Mouse (Mus musculus): Measurements from ENCODE around the gene Spata21. TPM values are rescaled to one million over a fixed set of nuclear protein-coding genes. Genes with fewer than 3 reads are reported as not detected.
"Not testable (repeated sequence)": the region's sequence is repeated elsewhere in the genome, so short reads cannot be mapped to it uniquely, and the experiment has no call there.

Spata21 gene
- polyA plus RNA-seq, 1 experiment from 2014 or later, result 0.11 TPM

DNA sequence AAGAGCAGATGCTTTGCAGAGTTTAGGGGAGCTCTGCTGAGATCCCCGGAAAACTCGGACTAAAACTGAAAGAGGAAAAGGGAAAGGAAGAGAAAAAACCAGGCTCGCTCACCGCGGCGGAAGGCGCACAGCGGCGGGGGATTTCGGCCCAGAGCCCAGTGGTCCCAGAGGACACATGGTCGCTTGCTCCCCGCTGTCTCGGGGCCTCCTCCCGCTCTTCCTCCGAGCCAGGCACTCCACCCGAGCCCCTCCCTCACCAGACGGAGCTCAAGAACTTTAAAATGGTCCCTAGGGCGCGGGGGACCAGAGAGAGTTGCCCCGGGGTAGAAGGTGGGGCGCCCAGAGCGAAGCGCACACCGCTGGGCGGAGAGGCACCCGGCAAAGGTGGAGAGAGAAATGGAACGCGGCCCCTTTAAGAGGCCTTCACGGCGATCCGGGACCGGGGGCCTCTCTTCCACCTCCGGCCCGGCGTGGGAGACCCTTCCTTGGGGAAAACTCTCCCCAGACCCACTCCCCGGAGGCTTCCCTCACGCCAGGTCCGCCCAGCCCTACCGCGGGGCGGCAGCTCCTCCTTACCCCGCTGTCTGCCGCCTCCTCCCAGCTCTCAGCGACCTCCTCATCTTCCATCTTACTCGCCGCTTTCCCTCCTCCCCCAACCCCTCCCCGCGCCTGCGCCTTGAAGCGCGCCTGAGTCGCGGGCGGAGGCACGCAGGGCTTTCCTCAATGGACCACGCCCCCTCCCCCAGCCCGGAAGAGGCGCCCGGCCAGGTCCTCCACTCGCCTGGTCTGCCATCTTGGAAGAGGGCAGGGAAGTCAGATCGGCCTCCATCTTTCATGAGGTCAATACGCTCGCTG lies 51.2 kb downstream of the Spata21 start, which contains the start of gene Szrd1:
Gene Szrd1, minus strand, starts transcription at position 660 of the 855 bp plus-strand sequence.
- ATAC-seq (ENCODE audit: low FRiP score, low TSS enrichment), result peak; percentile 94
- peak within 1 kb of the TSS; percentile 94 for H3K4me3 ChIP-seq (ENCODE audit: low read depth, low read length)
- H3K36me3 ChIP-seq (ENCODE audit: control insufficient read depth, insufficient read depth, low read length), result no peaks in the 10 kb centered on the region

DNA sequence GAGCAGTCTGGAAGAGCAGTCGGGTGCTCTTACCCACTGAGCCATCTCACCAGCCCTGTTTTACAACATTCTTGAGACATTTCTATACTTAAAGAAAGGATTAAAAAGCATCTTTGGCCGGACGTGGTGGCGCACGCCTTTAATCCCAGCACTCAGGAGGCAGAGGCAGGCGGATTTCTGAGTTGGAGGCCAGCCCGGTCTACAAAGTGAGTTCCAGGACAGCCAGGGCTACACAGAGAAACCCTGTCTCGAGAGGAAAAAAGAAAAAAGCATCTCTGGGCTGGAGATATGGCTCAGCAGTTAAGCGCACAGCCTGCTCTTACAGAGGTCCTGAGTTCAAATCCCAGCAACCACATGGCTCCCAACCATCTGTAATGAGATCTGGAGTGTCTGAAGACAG lies 52.2 kb downstream of the Spata21 start:
- H3K4me2 ChIP-seq (replicated peaks; ENCODE audit: low read depth); H3K4me3 ChIP-seq (ENCODE audit: low read depth, low read length); DNase-seq (ENCODE audit: low spot score); H3K27me3 ChIP-seq (ENCODE audit: control insufficient read depth, insufficient read depth, low read length); H3K4me1 ChIP-seq (replicated peaks; ENCODE audit: control insufficient read depth, insufficient read depth); H3K9ac ChIP-seq (ENCODE audit: low read length); H3K27ac ChIP-seq (replicated peaks); ATAC-seq (ENCODE audit: low FRiP score, low TSS enrichment); H3K9me3 ChIP-seq (ENCODE audit: control insufficient read depth, low read length); H3K36me3 ChIP-seq (ENCODE audit: control insufficient read depth, insufficient read depth, low read length): not testable (repeated sequence)
- 78% methylated on average over 9 of the region's 9 CpGs for WGBS

More for the DNA sequence above, 51.2 kb downstream of the Spata21 start, which contains the start of gene Szrd1:
- Histone ChIP-seq H3K9ac (ENCODE audit: low read length) (peak within 1 kb of the TSS; percentile 93), H3K4me1 (replicated peaks; ENCODE audit: control insufficient read depth, insufficient read depth) (peaks cover 8% of the 10 kb centered on the region), H3K27ac (replicated peaks) (peak within 1 kb of the TSS; percentile 96), H3K9me3 (ENCODE audit: control insufficient read depth, low read length) (no peaks in the 10 kb centered on the region), H3K27me3 (ENCODE audit: control insufficient read depth, insufficient read depth, low read length) (no peaks in the 10 kb centered on the region), H3K4me2 (replicated peaks; ENCODE audit: low read depth) (peak within 1 kb of the TSS; percentile 83)
- TF ChIP-seq EP300 (optimal IDR thresholded peaks at IDR 0.05) (no peak), CTCF (IDR thresholded peaks at IDR 0.05; ENCODE audit: low read depth) (no peak; the same call in 1 of the 2 replicates)
- WGBS, result under 1% methylated on average over 63 of the region's 63 CpGs
- DNase-seq (ENCODE audit: low spot score), result peak; percentile 100

- Histone ChIP-seq H3K27me3 (ENCODE audit: control insufficient read depth, insufficient read depth, low read length) (no peaks in the 10 kb centered on the region), H3K4me2 (replicated peaks; ENCODE audit: low read depth) (no peak overlapping the region), H3K4me1 (replicated peaks; ENCODE audit: control insufficient read depth, insufficient read depth) (no peaks in the 10 kb centered on the region; the same call in 1 of the 2 replicates), H3K4me3 (ENCODE audit: low read depth, low read length) (no peak overlapping the region), H3K36me3 (ENCODE audit: control insufficient read depth, insufficient read depth, low read length) (no peaks in the 10 kb centered on the region), H3K9ac (ENCODE audit: low read length) (no peak overlapping the region), H3K9me3 (ENCODE audit: control insufficient read depth, low read length) (no peaks in the 10 kb centered on the region), H3K27ac (replicated peaks) (no peak overlapping the region)
- WGBS, result 91% methylated on average over 6 of the region's 6 CpGs
- no peak for DNase-seq (ENCODE audit: low spot score)
- no peak for ATAC-seq (ENCODE audit: low FRiP score, low TSS enrichment)
- TF ChIP-seq CTCF (IDR thresholded peaks at IDR 0.05; ENCODE audit: low read depth) (no peak), EP300 (optimal IDR thresholded peaks at IDR 0.05) (no peak)
Observed at GRCm38 (mm10) chr4:141140967-141141366, 52.8 kb downstream of the Spata21 start.

- TF ChIP-seq EP300 (optimal IDR thresholded peaks at IDR 0.05), result no peak
- peak; percentile 97 for TF ChIP-seq CTCF (IDR thresholded peaks at IDR 0.05; ENCODE audit: low read depth)
- Histone ChIP-seq H3K27ac (replicated peaks) (no peak overlapping the region), H3K9me3 (ENCODE audit: control insufficient read depth, low read length) (no peaks in the 10 kb centered on the region), H3K27me3 (ENCODE audit: control insufficient read depth, insufficient read depth, low read length) (no peaks in the 10 kb centered on the region), H3K4me2 (replicated peaks; ENCODE audit: low read depth) (peak overlapping the region; percentile 29), H3K36me3 (ENCODE audit: control insufficient read depth, insufficient read depth, low read length) (no peaks in the 10 kb centered on the region), H3K4me1 (replicated peaks; ENCODE audit: control insufficient read depth, insufficient read depth) (no peaks in the 10 kb centered on the region), H3K4me3 (ENCODE audit: low read depth, low read length) (no peak overlapping the region), H3K9ac (ENCODE audit: low read length) (no peak overlapping the region)
- 0 out of 2 replicates have a peak, but pooled peaks have one; percentile 11 for ATAC-seq (ENCODE audit: low FRiP score, low TSS enrichment)
- DNase-seq (ENCODE audit: low spot score), result peak; percentile 76
- 12% methylated on average over 9 of the region's 9 CpGs for WGBS
Observed at GRCm38 (mm10) chr4:141142285-141142811, 54.2 kb downstream of the Spata21 start.

DNA sequence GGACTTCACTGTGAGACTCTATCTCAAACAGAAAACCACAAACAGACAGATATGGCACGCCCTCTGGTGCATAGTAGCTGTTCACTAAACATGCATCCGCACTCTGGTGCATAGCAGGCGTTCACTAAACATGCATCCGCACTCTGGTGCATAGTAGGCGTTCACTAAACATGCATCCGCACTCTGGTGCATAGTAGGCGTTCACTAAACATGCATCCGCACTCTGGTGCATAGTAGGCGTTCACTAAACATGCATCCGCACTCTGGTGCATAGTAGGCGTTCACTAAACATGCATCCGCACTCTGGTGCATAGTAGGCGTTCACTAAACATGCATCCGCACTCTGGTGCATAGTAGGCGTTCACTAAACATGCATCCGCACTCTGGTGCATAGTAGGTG lies 57.0 kb downstream of the Spata21 start:
- not testable (repeated sequence) for H3K9me3 ChIP-seq (ENCODE audit: control insufficient read depth, low read length); H3K4me1 ChIP-seq (replicated peaks; ENCODE audit: control insufficient read depth, insufficient read depth); H3K4me2 ChIP-seq (replicated peaks; ENCODE audit: low read depth); ATAC-seq (ENCODE audit: low FRiP score, low TSS enrichment); H3K4me3 ChIP-seq (ENCODE audit: low read depth, low read length); DNase-seq (ENCODE audit: low spot score); H3K36me3 ChIP-seq (ENCODE audit: control insufficient read depth, insufficient read depth, low read length); H3K27me3 ChIP-seq (ENCODE audit: control insufficient read depth, insufficient read depth, low read length); H3K27ac ChIP-seq (replicated peaks); H3K9ac ChIP-seq (ENCODE audit: low read length)
- WGBS, result 91% methylated on average over 8 of the region's 16 CpGs

GRCm38 (mm10) chr4:141146491-141147033 lies 58.4 kb downstream of the Spata21 start:
- WGBS, result 88% methylated on average over 6 of the region's 6 CpGs
- H3K27me3 ChIP-seq (ENCODE audit: control insufficient read depth, insufficient read depth, low read length), result no peaks in the 10 kb centered on the region
- no peaks in the 10 kb centered on the region for H3K9me3 ChIP-seq (ENCODE audit: control insufficient read depth, low read length)
- H3K4me3 ChIP-seq (ENCODE audit: low read depth, low read length), result no peak overlapping the region
- H3K4me1 ChIP-seq (replicated peaks; ENCODE audit: control insufficient read depth, insufficient read depth), result no peaks in the 10 kb centered on the region
- no peak for ATAC-seq (ENCODE audit: low FRiP score, low TSS enrichment)
- H3K27ac ChIP-seq (replicated peaks), result peak overlapping the region; percentile 96; the same call in 1 of the 2 replicates
- TF ChIP-seq CTCF (IDR thresholded peaks at IDR 0.05; ENCODE audit: low read depth) (no peak), EP300 (optimal IDR thresholded peaks at IDR 0.05) (no peak)
- DNase-seq (ENCODE audit: low spot score), result no peak
- H3K36me3 ChIP-seq (ENCODE audit: control insufficient read depth, insufficient read depth, low read length), result no peaks in the 10 kb centered on the region
- H3K4me2 ChIP-seq (replicated peaks; ENCODE audit: low read depth), result no peak overlapping the region
- H3K9ac ChIP-seq (ENCODE audit: low read length), result no peak overlapping the region

Measured in stomach, postnatal 0 days (tissue).